Mouse (Mus musculus) ES-Bruce4 (cell line): Measurements from ENCODE around the gene Tsga10. TPM values are rescaled to one million over a fixed set of nuclear protein-coding genes. Genes with fewer than 3 reads are reported as not detected.

Source experiments
- H3K27ac ChIP-seq: 2 replicates; pipeline ENCODE4 v1.5.1; 2012; ENCODE audit warnings: low read length, inconsistent platforms; ENCODE audit not compliant: insufficient read depth
- H3K27me3 ChIP-seq: 2 replicates; pipeline ENCODE4 v1.6.1; 2012; ENCODE audit warnings: mild to moderate bottlenecking, low read length, inconsistent platforms; ENCODE audit not compliant: control insufficient read depth, poor library complexity, insufficient read depth, severe bottlenecking
- H3K36me3 ChIP-seq: 2 replicates; pipeline ENCODE4 v1.6.1; 2012; ENCODE audit warnings: inconsistent platforms, mild to moderate bottlenecking, low read length, moderate library complexity; ENCODE audit not compliant: control insufficient read depth, poor library complexity, insufficient read depth, severe bottlenecking
- H3K4me1 ChIP-seq: one replicate; pipeline ENCODE4 v1.8.1; 2011; ENCODE audit warnings: low read length; ENCODE audit not compliant: control insufficient read depth, insufficient read depth
- H3K4me3 ChIP-seq: 2 replicates; pipeline ENCODE4 v1.5.1; 2011; ENCODE audit warnings: low read depth, mild to moderate bottlenecking, low read length
- H3K9ac ChIP-seq: 2 replicates; pipeline ENCODE4 v1.6.1; 2012; ENCODE audit warnings: low read depth, mild to moderate bottlenecking, inconsistent platforms; ENCODE audit not compliant: poor library complexity, severe bottlenecking
- H3K9me3 ChIP-seq: replicated peaks from 2 replicates; pipeline ENCODE4 v1.6.1; 2012; ENCODE audit warnings: mild to moderate bottlenecking, low read length, inconsistent platforms; ENCODE audit not compliant: control insufficient read depth, poor library complexity, insufficient read depth, severe bottlenecking
- CTCF ChIP-seq: IDR thresholded peaks from one replicate; pipeline ENCODE4 v1.8.1; 2011; ENCODE audit warnings: low read depth, low read length
- EP300 ChIP-seq: IDR thresholded peaks from 2 replicates; pipeline ENCODE4 v1.6.1; 2011; ENCODE audit warnings: low read depth, low read length; ENCODE audit not compliant: insufficient read depth
- POLR2A ChIP-seq: IDR thresholded peaks from one replicate; pipeline ENCODE4 v1.8.1; 2011; ENCODE audit warnings: low read length; ENCODE audit not compliant: insufficient read depth
- polyA plus RNA-seq: library from polyadenylated mRNA; stranded (reverse); fragments of >200 nt; gene quantifications from 2 replicates; pipeline ENCODE4 v1.2.4, GENCODE M21; 2011; ENCODE audit warnings: low read depth; ENCODE audit not compliant: missing spikeins, insufficient read depth, insufficient read length

The Tsga10 gene
- polyA plus RNA-seq, result 5.5 and 6.3 TPM in 2 replicates

GRCm38 (mm10) chr1:37866286-37866685 is at the start of gene Tsga10:
Gene Tsga10, minus strand, starts transcription at chr1:37866429.
- no peaks in the 10 kb centered on the region for H3K36me3 ChIP-seq
- H3K9ac ChIP-seq, result peak within 1 kb of the TSS; percentile 68
- H3K9me3 ChIP-seq, result no peaks in the 10 kb centered on the region
- no peaks in the 10 kb centered on the region for H3K4me1 ChIP-seq
- no peak for TF ChIP-seq POLR2A
- TF ChIP-seq EP300, result no peak
- no peak for TF ChIP-seq CTCF
- H3K27me3 ChIP-seq, result no peaks in the 10 kb centered on the region
- H3K4me3 ChIP-seq, result peak within 1 kb of the TSS; percentile 87
- H3K27ac ChIP-seq, result 0 out of 2 replicates have a peak within 1 kb of the TSS, but pooled peaks have one; percentile 14

GRCm38 (mm10) chr1:37912751-37913150 is 46.5 kb upstream of the Tsga10 start:
- Histone ChIP-seq H3K36me3 (no peaks in the 10 kb centered on the region), H3K9me3 (no peaks in the 10 kb centered on the region), H3K27me3 (no peaks in the 10 kb centered on the region; the same call in 1 of the 2 replicates), H3K9ac (no peak overlapping the region), H3K27ac (no peak overlapping the region), H3K4me1 (no peaks in the 10 kb centered on the region), H3K4me3 (no peak overlapping the region)
- TF ChIP-seq EP300, result no peak
- TF ChIP-seq POLR2A, result no peak
- TF ChIP-seq CTCF, result no peak

GRCm38 (mm10) chr1:37903178-37903577 is 36.9 kb upstream of the Tsga10 start:
- Histone ChIP-seq H3K9ac (no peak overlapping the region), H3K36me3 (peaks cover 6% of the 10 kb centered on the region), H3K4me1 (no peaks in the 10 kb centered on the region), H3K4me3 (no peak overlapping the region), H3K9me3 (no peaks in the 10 kb centered on the region), H3K27me3 (no peaks in the 10 kb centered on the region), H3K27ac (no peak overlapping the region)
- no peak for TF ChIP-seq POLR2A
- no peak for TF ChIP-seq EP300
- TF ChIP-seq CTCF, result no peak

GRCm38 (mm10) chr1:37900288-37900687 is 34.1 kb upstream of the Tsga10 start:
- H3K27ac ChIP-seq, result no peak overlapping the region
- no peaks in the 10 kb centered on the region for H3K27me3 ChIP-seq
- TF ChIP-seq CTCF (no peak), EP300 (no peak), POLR2A (no peak)
- no peak overlapping the region for H3K4me3 ChIP-seq
- H3K9ac ChIP-seq, result no peak overlapping the region
- H3K4me1 ChIP-seq, result no peaks in the 10 kb centered on the region
- H3K36me3 ChIP-seq, result peaks cover 27% of the 10 kb centered on the region
- no peaks in the 10 kb centered on the region for H3K9me3 ChIP-seq

- TF ChIP-seq CTCF (no peak), POLR2A (no peak), EP300 (no peak)
- Histone ChIP-seq H3K4me3 (no peak overlapping the region), H3K27me3 (no peaks in the 10 kb centered on the region), H3K36me3 (peaks cover 27% of the 10 kb centered on the region), H3K9ac (no peak overlapping the region), H3K4me1 (no peaks in the 10 kb centered on the region), H3K27ac (no peak overlapping the region), H3K9me3 (no peaks in the 10 kb centered on the region)
Measured at GRCm38 (mm10) chr1:37899816-37900215, 33.6 kb upstream of the Tsga10 start.

GRCm38 (mm10) chr1:37894606-37895005 is 28.4 kb upstream of the Tsga10 start:
- H3K9me3 ChIP-seq, result no peaks in the 10 kb centered on the region
- H3K36me3 ChIP-seq, result peaks cover 30% of the 10 kb centered on the region
- no peaks in the 10 kb centered on the region for H3K4me1 ChIP-seq
- H3K9ac ChIP-seq, result no peak overlapping the region
- TF ChIP-seq CTCF (no peak), EP300 (no peak), POLR2A (no peak)
- H3K27ac ChIP-seq, result no peak overlapping the region
- H3K27me3 ChIP-seq, result no peaks in the 10 kb centered on the region
- no peak overlapping the region for H3K4me3 ChIP-seq
